Mouse (Mus musculus) C2C12 (cell line): ENCODE measurements around the gene Rpl7l1.

Experiments
- CTCF ChIP-seq: IDR thresholded peaks from one replicate; pipeline ENCODE4 v1.5.1; 2011; ENCODE audit not compliant: control insufficient read depth, insufficient read depth, insufficient read length
- MYOD1 ChIP-seq: IDR thresholded peaks from one replicate; pipeline ENCODE4 v1.6.1; 2011; ENCODE audit warnings: low read depth; ENCODE audit not compliant: control insufficient read depth, insufficient read length

GRCm38 (mm10) chr17:46774131-46774472 is 8.4 kb downstream of the Rpl7l1 start:
- TF ChIP-seq CTCF (no peak), MYOD1 (no peak)
